Mouse (Mus musculus): ENCODE results near the gene Med12. TPM values are rescaled to one million over a fixed set of nuclear protein-coding genes. Genes with fewer than 3 reads are reported as not detected.

Gene Med12
- polyA plus RNA-seq, 1 experiment from 2014 or later = 17.6 TPM

- WGBS = 76% methylated on average over 5 of the region's 5 CpGs
- no peak for ATAC-seq
- Histone ChIP-seq H3K9me3 (ENCODE audit: control insufficient read depth, low read length) (no peaks in the 10 kb centered on the region), H3K4me1 (ENCODE audit: control insufficient read depth, insufficient read depth, low read depth, low read length) (no peaks in the 10 kb centered on the region), H3K27me3 (replicated peaks; ENCODE audit: control insufficient read depth, insufficient read depth, low read length) (no peaks in the 10 kb centered on the region; the same call in 1 of the 2 replicates), H3K27ac (ENCODE audit: low read depth, low read length) (no peak within 1 kb of the TSS), H3K9ac (ENCODE audit: low read depth, low read length) (no peak within 1 kb of the TSS), H3K36me3 (ENCODE audit: control insufficient read depth, insufficient read depth, low read length) (no peaks in the 10 kb centered on the region), H3K4me2 (ENCODE audit: low read length) (0 out of 2 replicates have a peak within 1 kb of the TSS, but pooled peaks have one; percentile 7), H3K4me3 (ENCODE audit: low read length) (no peak within 1 kb of the TSS)
Measured at GRCm38 (mm10) chrX:101268025-101268754, 5.6 kb upstream of the Med12 start, which contains the start of gene Il2rg. Gene Il2rg (minus strand): TSS chrX:101268255.

GRCm38 (mm10) chrX:101268755-101269124, 5.1 kb upstream of the Med12 start, which contains the start of gene Gm20489:
Gene Gm20489 (minus strand): TSS chrX:101269023.
- H3K36me3 ChIP-seq (ENCODE audit: control insufficient read depth, insufficient read depth, low read length) = no peaks in the 10 kb centered on the region
- H3K4me1 ChIP-seq (ENCODE audit: control insufficient read depth, insufficient read depth, low read depth, low read length) = no peaks in the 10 kb centered on the region
- WGBS = 63% methylated on average over 3 of the region's 3 CpGs
- ATAC-seq = no peak
- no peak within 1 kb of the TSS for H3K4me3 ChIP-seq (ENCODE audit: low read length)
- H3K9ac ChIP-seq (ENCODE audit: low read depth, low read length) = no peak within 1 kb of the TSS
- H3K27ac ChIP-seq (ENCODE audit: low read depth, low read length) = no peak within 1 kb of the TSS
- no peaks in the 10 kb centered on the region for H3K9me3 ChIP-seq (ENCODE audit: control insufficient read depth, low read length)
- H3K4me2 ChIP-seq (ENCODE audit: low read length) = no peak within 1 kb of the TSS
- H3K27me3 ChIP-seq (replicated peaks; ENCODE audit: control insufficient read depth, insufficient read depth, low read length) = no peaks in the 10 kb centered on the region; the same call in 1 of the 2 replicates

GRCm38 (mm10) chrX:101273410-101273809, 420 bp upstream of the Med12 start:
- ATAC-seq = peak; percentile 5; the same call in 1 of the 2 replicates
- no peaks in the 10 kb centered on the region for H3K9me3 ChIP-seq (ENCODE audit: control insufficient read depth, low read length)

DNA sequence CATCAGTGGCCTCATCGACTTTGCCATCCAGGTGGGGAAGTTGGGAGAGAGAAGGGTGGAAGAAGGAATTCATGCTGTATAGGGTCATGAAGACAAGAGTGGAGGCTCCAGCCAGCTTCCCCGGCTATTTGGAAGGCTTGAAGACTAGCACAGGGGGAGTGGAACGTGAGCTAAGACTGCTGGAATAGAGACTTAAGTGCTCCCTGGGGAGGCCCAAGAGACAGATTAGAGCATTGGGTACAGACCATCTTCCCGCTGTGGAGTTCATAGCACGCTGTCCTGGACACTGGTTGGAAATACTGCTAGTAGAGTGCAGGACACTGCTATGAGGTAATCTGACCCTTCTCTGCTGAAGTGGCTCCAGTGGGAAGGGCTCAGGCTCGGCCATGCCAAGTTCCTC, 9.0 kb downstream of the Med12 start:
- Histone ChIP-seq H3K4me3 (ENCODE audit: low read length) (no peak overlapping the region), H3K4me2 (ENCODE audit: low read length) (no peak overlapping the region), H3K36me3 (ENCODE audit: control insufficient read depth, insufficient read depth, low read length) (peaks cover 6% of the 10 kb centered on the region; the same call in 1 of the 2 replicates), H3K9me3 (ENCODE audit: control insufficient read depth, low read length) (no peaks in the 10 kb centered on the region), H3K27ac (ENCODE audit: low read depth, low read length) (no peak overlapping the region), H3K4me1 (ENCODE audit: control insufficient read depth, insufficient read depth, low read depth, low read length) (no peaks in the 10 kb centered on the region), H3K9ac (ENCODE audit: low read depth, low read length) (no peak overlapping the region), H3K27me3 (replicated peaks; ENCODE audit: control insufficient read depth, insufficient read depth, low read length) (no peaks in the 10 kb centered on the region)
- no peak for ATAC-seq
- WGBS = 75% methylated on average over 6 of the region's 6 CpGs

More at GRCm38 (mm10) chrX:101273410-101273809, 420 bp upstream of the Med12 start:
- WGBS = 15% methylated on average over 6 of the region's 6 CpGs
- Histone ChIP-seq H3K4me2 (ENCODE audit: low read length) (peak overlapping the region; percentile 49), H3K36me3 (ENCODE audit: control insufficient read depth, insufficient read depth, low read length) (no peaks in the 10 kb centered on the region), H3K27me3 (replicated peaks; ENCODE audit: control insufficient read depth, insufficient read depth, low read length) (no peaks in the 10 kb centered on the region), H3K27ac (ENCODE audit: low read depth, low read length) (no peak overlapping the region), H3K4me1 (ENCODE audit: control insufficient read depth, insufficient read depth, low read depth, low read length) (no peaks in the 10 kb centered on the region; the same call in 1 of the 2 replicates), H3K4me3 (ENCODE audit: low read length) (peak overlapping the region; percentile 52), H3K9ac (ENCODE audit: low read depth, low read length) (peak overlapping the region; percentile 66)

GRCm38 (mm10) chrX:101285534-101285933, 11.7 kb downstream of the Med12 start:
- no peak overlapping the region for H3K4me3 ChIP-seq (ENCODE audit: low read length)
- H3K4me1 ChIP-seq (ENCODE audit: control insufficient read depth, insufficient read depth, low read depth, low read length) = no peaks in the 10 kb centered on the region
- H3K36me3 ChIP-seq (ENCODE audit: control insufficient read depth, insufficient read depth, low read length) = peaks cover 15% of the 10 kb centered on the region
- ATAC-seq = peak; percentile 68
- no peak overlapping the region for H3K4me2 ChIP-seq (ENCODE audit: low read length)
- no peaks in the 10 kb centered on the region for H3K27me3 ChIP-seq (replicated peaks; ENCODE audit: control insufficient read depth, insufficient read depth, low read length)
- 29% methylated on average over 6 of the region's 6 CpGs for WGBS
- H3K27ac ChIP-seq (ENCODE audit: low read depth, low read length) = no peak overlapping the region
- no peak overlapping the region for H3K9ac ChIP-seq (ENCODE audit: low read depth, low read length)
- H3K9me3 ChIP-seq (ENCODE audit: control insufficient read depth, low read length) = no peaks in the 10 kb centered on the region

DNA sequence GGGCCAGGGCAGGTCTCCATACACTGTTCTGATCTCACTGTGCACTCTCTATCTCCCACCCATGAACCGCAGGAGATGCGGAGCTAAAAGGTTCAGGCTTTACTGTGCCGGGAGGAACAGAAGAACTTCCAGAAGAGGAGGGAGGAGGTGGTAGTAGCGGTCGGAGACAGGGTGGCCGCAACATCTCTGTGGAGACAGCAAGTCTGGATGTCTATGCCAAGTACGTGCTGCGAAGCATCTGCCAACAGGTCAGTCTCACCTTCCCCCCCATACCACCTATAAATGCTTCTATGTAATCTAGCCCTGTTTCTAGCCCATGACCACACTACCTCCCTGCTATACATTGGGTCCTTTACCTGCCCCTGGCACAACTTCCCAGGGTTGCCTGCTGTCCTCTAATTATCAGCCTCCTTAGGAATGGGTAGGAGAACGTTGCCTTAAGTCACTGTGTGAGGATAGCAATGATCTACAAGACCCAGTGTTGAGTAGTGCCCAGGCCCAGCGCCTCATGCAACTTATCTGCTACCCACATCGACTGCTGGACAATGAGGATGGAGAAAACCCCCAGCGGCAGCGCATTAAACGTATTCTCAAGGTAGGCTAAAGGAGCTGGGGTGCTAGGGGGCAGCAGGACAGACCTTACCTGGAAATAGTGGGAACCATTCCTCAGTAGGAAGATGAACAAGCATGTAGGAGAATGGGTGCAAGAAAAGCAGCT, 12.3 kb downstream of the Med12 start:
- no peaks in the 10 kb centered on the region for H3K27me3 ChIP-seq (replicated peaks; ENCODE audit: control insufficient read depth, insufficient read depth, low read length)
- no peak overlapping the region for H3K4me3 ChIP-seq (ENCODE audit: low read length)
- ATAC-seq = peak; percentile 30; the same call in 1 of the 2 replicates
- no peaks in the 10 kb centered on the region for H3K9me3 ChIP-seq (ENCODE audit: control insufficient read depth, low read length)
- peaks cover 13% of the 10 kb centered on the region for H3K36me3 ChIP-seq (ENCODE audit: control insufficient read depth, insufficient read depth, low read length)
- H3K4me1 ChIP-seq (ENCODE audit: control insufficient read depth, insufficient read depth, low read depth, low read length) = no peaks in the 10 kb centered on the region
- WGBS = 95% methylated on average over 14 of the region's 14 CpGs
- no peak overlapping the region for H3K27ac ChIP-seq (ENCODE audit: low read depth, low read length)
- no peak overlapping the region for H3K9ac ChIP-seq (ENCODE audit: low read depth, low read length)
- no peak overlapping the region for H3K4me2 ChIP-seq (ENCODE audit: low read length)

GRCm38 (mm10) chrX:101287543-101287942, 13.7 kb downstream of the Med12 start:
- H3K9me3 ChIP-seq (ENCODE audit: control insufficient read depth, low read length) = no peaks in the 10 kb centered on the region
- peaks cover 13% of the 10 kb centered on the region for H3K36me3 ChIP-seq (ENCODE audit: control insufficient read depth, insufficient read depth, low read length)
- WGBS = 89% methylated on average over 3 of the region's 3 CpGs
- no peaks in the 10 kb centered on the region for H3K4me1 ChIP-seq (ENCODE audit: control insufficient read depth, insufficient read depth, low read depth, low read length)
- H3K9ac ChIP-seq (ENCODE audit: low read depth, low read length) = no peak overlapping the region
- H3K27me3 ChIP-seq (replicated peaks; ENCODE audit: control insufficient read depth, insufficient read depth, low read length) = no peaks in the 10 kb centered on the region; the same call in 1 of the 2 replicates
- no peak for ATAC-seq
- H3K4me3 ChIP-seq (ENCODE audit: low read length) = no peak overlapping the region
- H3K27ac ChIP-seq (ENCODE audit: low read depth, low read length) = no peak overlapping the region
- H3K4me2 ChIP-seq (ENCODE audit: low read length) = no peak overlapping the region

DNA sequence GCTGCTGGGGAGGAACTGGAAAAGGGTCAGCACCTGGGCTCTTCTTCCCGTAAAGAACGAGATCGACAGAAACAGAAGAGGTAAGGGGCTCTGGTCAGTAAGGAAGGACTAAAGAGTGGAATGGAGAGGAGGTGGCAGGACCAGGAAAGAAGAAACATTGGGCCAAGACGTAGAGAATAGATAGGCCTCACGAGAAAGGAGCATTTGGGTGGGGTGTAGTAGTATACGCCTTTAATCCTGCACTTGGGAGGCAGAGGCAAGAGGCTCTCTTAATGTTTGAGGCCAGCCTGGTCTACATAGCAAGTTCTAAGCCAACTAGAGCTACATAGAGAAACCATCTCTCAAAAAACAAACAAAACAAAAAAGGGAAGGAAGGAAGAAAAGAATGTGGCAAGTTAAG, 14.6 kb downstream of the Med12 start:
- H3K27me3 ChIP-seq (replicated peaks; ENCODE audit: control insufficient read depth, insufficient read depth, low read length) = no peaks in the 10 kb centered on the region; the same call in 1 of the 2 replicates
- H3K4me2 ChIP-seq (ENCODE audit: low read length) = no peak overlapping the region
- H3K9me3 ChIP-seq (ENCODE audit: control insufficient read depth, low read length) = no peaks in the 10 kb centered on the region
- no peaks in the 10 kb centered on the region for H3K4me1 ChIP-seq (ENCODE audit: control insufficient read depth, insufficient read depth, low read depth, low read length)
- no peak overlapping the region for H3K4me3 ChIP-seq (ENCODE audit: low read length)
- peaks cover 13% of the 10 kb centered on the region for H3K36me3 ChIP-seq (ENCODE audit: control insufficient read depth, insufficient read depth, low read length)
- no peak overlapping the region for H3K27ac ChIP-seq (ENCODE audit: low read depth, low read length)
- H3K9ac ChIP-seq (ENCODE audit: low read depth, low read length) = no peak overlapping the region
- 92% methylated on average over 6 of the region's 6 CpGs for WGBS
- no peak for ATAC-seq

GRCm38 (mm10) chrX:101289037-101289436, 15.2 kb downstream of the Med12 start:
- no peak overlapping the region for H3K27ac ChIP-seq (ENCODE audit: low read depth, low read length)
- H3K27me3 ChIP-seq (replicated peaks; ENCODE audit: control insufficient read depth, insufficient read depth, low read length) = no peaks in the 10 kb centered on the region; the same call in 1 of the 2 replicates
- H3K9ac ChIP-seq (ENCODE audit: low read depth, low read length) = no peak overlapping the region
- H3K36me3 ChIP-seq (ENCODE audit: control insufficient read depth, insufficient read depth, low read length) = peaks cover 13% of the 10 kb centered on the region
- H3K4me2 ChIP-seq (ENCODE audit: low read length) = no peak overlapping the region
- no peak overlapping the region for H3K4me3 ChIP-seq (ENCODE audit: low read length)
- 93% methylated on average over 7 of the region's 7 CpGs for WGBS
- H3K9me3 ChIP-seq (ENCODE audit: control insufficient read depth, low read length) = no peaks in the 10 kb centered on the region
- no peak for ATAC-seq
- H3K4me1 ChIP-seq (ENCODE audit: control insufficient read depth, insufficient read depth, low read depth, low read length) = no peaks in the 10 kb centered on the region

All from hindbrain, embryonic 16.5 days (tissue).